Mouse (Mus musculus): ENCODE results near the gene Ctns. TPM values are rescaled to one million over a fixed set of nuclear protein-coding genes. Genes with fewer than 3 reads are reported as not detected.

Ctns gene
- polyA plus RNA-seq, 1 experiment from 2014 or later = 21.5 TPM

- Histone ChIP-seq H3K27me3 (ENCODE audit: insufficient read depth, low read length) (peaks cover 15% of the 10 kb centered on the region), H3K9me3 (ENCODE audit: low read length) (no peaks in the 10 kb centered on the region), H3K27ac (ENCODE audit: low read length) (no peak overlapping the region), H3K9ac (replicated peaks; ENCODE audit: low read length) (no peak overlapping the region), H3K36me3 (ENCODE audit: insufficient read depth, low read length) (no peaks in the 10 kb centered on the region), H3K4me3 (ENCODE audit: low read length) (no peak overlapping the region), H3K4me2 (replicated peaks; ENCODE audit: low read depth, low read length) (no peak overlapping the region), H3K4me1 (ENCODE audit: insufficient read depth, low read length) (no peaks in the 10 kb centered on the region)
- WGBS = 74% methylated on average over 6 of the region's 6 CpGs
- no peak for ATAC-seq (ENCODE audit: low FRiP score, low TSS enrichment)
Measured at GRCm38 (mm10) chr11:73155071-73155470, 43.8 kb downstream of the Ctns start.

DNA sequence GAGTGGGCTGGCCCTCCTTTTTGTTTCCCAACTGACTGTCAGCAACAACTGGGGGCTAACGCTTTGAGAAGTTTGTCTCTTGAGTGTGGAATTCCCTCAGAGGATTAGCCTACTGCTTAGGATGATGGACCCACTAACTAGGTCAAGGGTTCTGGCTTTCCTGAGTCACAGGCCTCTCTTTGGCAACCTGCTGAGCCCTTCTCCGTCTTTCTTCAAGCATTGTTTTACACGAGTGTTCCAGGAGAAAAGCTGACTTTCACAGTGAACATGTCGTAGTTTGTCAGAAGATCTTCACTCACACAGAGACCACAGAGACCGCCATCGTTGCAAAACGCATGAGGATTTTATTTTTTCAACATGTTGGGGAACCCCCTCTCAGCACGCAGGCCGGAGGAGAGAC is 50.6 kb downstream of the Ctns start:
- Histone ChIP-seq H3K4me1 (ENCODE audit: insufficient read depth, low read length) (no peaks in the 10 kb centered on the region), H3K27ac (ENCODE audit: low read length) (no peak overlapping the region), H3K9ac (replicated peaks; ENCODE audit: low read length) (no peak overlapping the region), H3K4me2 (replicated peaks; ENCODE audit: low read depth, low read length) (no peak overlapping the region), H3K4me3 (ENCODE audit: low read length) (no peak overlapping the region), H3K9me3 (ENCODE audit: low read length) (no peaks in the 10 kb centered on the region), H3K36me3 (ENCODE audit: insufficient read depth, low read length) (no peaks in the 10 kb centered on the region), H3K27me3 (ENCODE audit: insufficient read depth, low read length) (no peaks in the 10 kb centered on the region)
- no peak for ATAC-seq (ENCODE audit: low FRiP score, low TSS enrichment)
- 82% methylated on average over 9 of the region's 9 CpGs for WGBS

GRCm38 (mm10) chr11:73146975-73147365 is 51.9 kb downstream of the Ctns start:
- Histone ChIP-seq H3K4me2 (replicated peaks; ENCODE audit: low read depth, low read length) (no peak overlapping the region), H3K27me3 (ENCODE audit: insufficient read depth, low read length) (no peaks in the 10 kb centered on the region), H3K27ac (ENCODE audit: low read length) (no peak overlapping the region), H3K36me3 (ENCODE audit: insufficient read depth, low read length) (no peaks in the 10 kb centered on the region), H3K9me3 (ENCODE audit: low read length) (no peaks in the 10 kb centered on the region), H3K4me1 (ENCODE audit: insufficient read depth, low read length) (no peaks in the 10 kb centered on the region), H3K9ac (replicated peaks; ENCODE audit: low read length) (no peak overlapping the region), H3K4me3 (ENCODE audit: low read length) (no peak overlapping the region)
- WGBS = 50% methylated on average over 7 of the region's 7 CpGs
- ATAC-seq (ENCODE audit: low FRiP score, low TSS enrichment) = no peak

- WGBS = 48% methylated on average over 11 of the region's 11 CpGs
- ATAC-seq (ENCODE audit: low FRiP score, low TSS enrichment) = no peak
Measured at GRCm38 (mm10) chr11:73146026-73146974, 52.5 kb downstream of the Ctns start.

GRCm38 (mm10) chr11:73144261-73144681 is 54.6 kb downstream of the Ctns start:
- no peaks in the 10 kb centered on the region for H3K9me3 ChIP-seq (ENCODE audit: low read length)
- ATAC-seq (ENCODE audit: low FRiP score, low TSS enrichment) = no peak
- 69% methylated on average over 1 of the region's 1 CpGs for WGBS
- H3K36me3 ChIP-seq (ENCODE audit: insufficient read depth, low read length) = no peaks in the 10 kb centered on the region
- H3K27me3 ChIP-seq (ENCODE audit: insufficient read depth, low read length) = no peaks in the 10 kb centered on the region
- H3K4me1 ChIP-seq (ENCODE audit: insufficient read depth, low read length) = no peaks in the 10 kb centered on the region
- no peak overlapping the region for H3K4me2 ChIP-seq (replicated peaks; ENCODE audit: low read depth, low read length)
- H3K4me3 ChIP-seq (ENCODE audit: low read length) = no peak overlapping the region
- H3K9ac ChIP-seq (replicated peaks; ENCODE audit: low read length) = no peak overlapping the region
- H3K27ac ChIP-seq (ENCODE audit: low read length) = no peak overlapping the region

More at GRCm38 (mm10) chr11:73146026-73146974, 52.5 kb downstream of the Ctns start:
- Histone ChIP-seq H3K27ac (ENCODE audit: low read length) (no peak overlapping the region), H3K9me3 (ENCODE audit: low read length) (no peaks in the 10 kb centered on the region), H3K36me3 (ENCODE audit: insufficient read depth, low read length) (no peaks in the 10 kb centered on the region), H3K9ac (replicated peaks; ENCODE audit: low read length) (no peak overlapping the region), H3K27me3 (ENCODE audit: insufficient read depth, low read length) (no peaks in the 10 kb centered on the region), H3K4me1 (ENCODE audit: insufficient read depth, low read length) (no peaks in the 10 kb centered on the region), H3K4me3 (ENCODE audit: low read length) (no peak overlapping the region), H3K4me2 (replicated peaks; ENCODE audit: low read depth, low read length) (no peak overlapping the region)

DNA sequence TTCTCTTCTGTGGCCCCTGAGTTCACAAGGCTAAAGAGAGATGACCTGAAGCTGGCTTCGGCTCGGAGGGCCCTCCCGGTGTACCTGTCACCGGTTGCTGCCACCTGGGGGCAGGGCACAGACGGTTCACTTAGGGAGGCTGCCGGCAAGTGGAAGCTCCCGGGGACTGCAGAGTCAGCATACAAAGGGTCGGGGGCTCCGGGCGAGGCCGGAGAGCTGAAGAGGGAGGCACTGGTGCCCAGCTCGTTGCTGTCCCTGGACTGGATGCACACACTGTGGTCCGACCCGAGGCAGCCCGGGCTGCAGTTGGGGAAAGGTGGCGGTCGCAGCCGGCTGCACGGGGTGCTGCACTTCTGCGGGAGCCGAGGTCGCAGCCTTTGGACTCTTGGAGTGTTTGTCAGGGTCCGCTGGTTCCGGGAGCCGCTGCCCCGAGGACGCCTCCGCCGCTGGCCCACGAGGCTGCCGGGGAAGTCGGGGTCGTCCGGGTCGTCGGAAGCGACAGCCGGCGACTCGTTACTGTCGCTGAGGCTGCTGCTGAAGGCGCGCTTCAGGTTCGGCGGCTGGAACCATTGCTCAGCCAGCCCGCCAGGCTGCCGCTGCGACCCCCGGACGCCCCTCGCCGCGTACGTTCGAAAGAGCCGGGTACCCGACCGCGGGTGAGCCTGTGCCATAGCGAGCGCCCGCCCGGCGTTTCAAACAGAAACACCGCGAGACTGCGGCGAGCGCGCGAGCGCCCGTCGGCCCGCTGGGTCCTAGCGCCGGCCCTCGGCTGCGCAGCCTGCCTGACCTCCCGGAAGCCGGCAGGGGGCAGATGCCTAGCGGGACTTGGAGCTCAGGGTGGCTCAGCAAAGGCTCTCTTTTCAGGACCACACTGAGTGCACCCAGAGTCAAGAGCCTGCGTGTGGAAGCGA is 61.0 kb downstream of the Ctns start, which contains the start of gene Haspin:
Haspin (minus strand) TSS at position 704 of the 911 bp plus-strand sequence.
- peak within 1 kb of the TSS; percentile 67 for H3K4me2 ChIP-seq (replicated peaks; ENCODE audit: low read depth, low read length)
- peaks cover 18% of the 10 kb centered on the region for H3K36me3 ChIP-seq (ENCODE audit: insufficient read depth, low read length)
- no peak within 1 kb of the TSS; the same call in none of the 2 replicates for H3K27ac ChIP-seq (ENCODE audit: low read length)
- under 1% methylated on average over 81 of the region's 84 CpGs for WGBS
- peaks cover 32% of the 10 kb centered on the region for H3K4me1 ChIP-seq (ENCODE audit: insufficient read depth, low read length)
- H3K9me3 ChIP-seq (ENCODE audit: low read length) = no peaks in the 10 kb centered on the region
- peak; percentile 95 for ATAC-seq (ENCODE audit: low FRiP score, low TSS enrichment)
- H3K9ac ChIP-seq (replicated peaks; ENCODE audit: low read length) = peak within 1 kb of the TSS; percentile 70
- peak within 1 kb of the TSS; percentile 91 for H3K4me3 ChIP-seq (ENCODE audit: low read length)
- H3K27me3 ChIP-seq (ENCODE audit: insufficient read depth, low read length) = no peaks in the 10 kb centered on the region

GRCm38 (mm10) chr11:73137116-73137515 is 61.7 kb downstream of the Ctns start:
- no peak overlapping the region for H3K27ac ChIP-seq (ENCODE audit: low read length)
- peaks cover 32% of the 10 kb centered on the region for H3K4me1 ChIP-seq (ENCODE audit: insufficient read depth, low read length)
- no peaks in the 10 kb centered on the region for H3K27me3 ChIP-seq (ENCODE audit: insufficient read depth, low read length)
- peak overlapping the region; percentile 70 for H3K9ac ChIP-seq (replicated peaks; ENCODE audit: low read length)
- peak overlapping the region; percentile 91 for H3K4me3 ChIP-seq (ENCODE audit: low read length)
- ATAC-seq (ENCODE audit: low FRiP score, low TSS enrichment) = 0 out of 2 replicates have a peak, but pooled peaks have one; percentile 21
- H3K9me3 ChIP-seq (ENCODE audit: low read length) = no peaks in the 10 kb centered on the region
- H3K36me3 ChIP-seq (ENCODE audit: insufficient read depth, low read length) = peaks cover 24% of the 10 kb centered on the region
- 22% methylated on average over 11 of the region's 11 CpGs for WGBS
- H3K4me2 ChIP-seq (replicated peaks; ENCODE audit: low read depth, low read length) = peak overlapping the region; percentile 67

GRCm38 (mm10) chr11:73136587-73136986 is 62.3 kb downstream of the Ctns start:
- peak overlapping the region; percentile 70 for H3K9ac ChIP-seq (replicated peaks; ENCODE audit: low read length)
- H3K4me1 ChIP-seq (ENCODE audit: insufficient read depth, low read length) = peaks cover 32% of the 10 kb centered on the region
- no peak overlapping the region for H3K27ac ChIP-seq (ENCODE audit: low read length)
- H3K4me3 ChIP-seq (ENCODE audit: low read length) = peak overlapping the region; percentile 91
- peaks cover 24% of the 10 kb centered on the region for H3K36me3 ChIP-seq (ENCODE audit: insufficient read depth, low read length)
- H3K4me2 ChIP-seq (replicated peaks; ENCODE audit: low read depth, low read length) = peak overlapping the region; percentile 67
- H3K27me3 ChIP-seq (ENCODE audit: insufficient read depth, low read length) = no peaks in the 10 kb centered on the region
- ATAC-seq (ENCODE audit: low FRiP score, low TSS enrichment) = no peak
- no peaks in the 10 kb centered on the region for H3K9me3 ChIP-seq (ENCODE audit: low read length)
- 55% methylated on average over 6 of the region's 6 CpGs for WGBS

DNA sequence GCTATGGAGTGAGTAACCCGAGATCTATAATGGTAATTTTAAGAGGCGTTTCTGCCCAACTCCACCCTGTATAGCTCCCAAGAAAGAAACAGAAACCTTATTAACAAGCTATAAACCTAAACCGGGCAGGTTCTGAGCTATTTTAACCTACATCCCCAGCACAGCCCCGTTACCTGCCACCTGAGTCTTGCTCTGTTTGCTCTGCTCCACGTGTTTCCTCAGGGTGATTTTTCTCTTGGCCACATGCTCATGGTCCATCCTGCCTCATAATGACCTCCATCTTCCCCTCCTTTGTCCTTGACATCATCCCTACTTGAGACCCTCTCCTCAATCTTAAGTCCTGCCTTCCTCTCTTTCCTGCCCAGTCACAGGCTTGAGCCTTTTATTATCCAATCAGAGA is 64.6 kb downstream of the Ctns start:
- Histone ChIP-seq H3K27me3 (ENCODE audit: insufficient read depth, low read length) (no peaks in the 10 kb centered on the region), H3K9me3 (ENCODE audit: low read length) (no peaks in the 10 kb centered on the region), H3K36me3 (ENCODE audit: insufficient read depth, low read length) (peaks cover 34% of the 10 kb centered on the region), H3K9ac (replicated peaks; ENCODE audit: low read length) (0 out of 2 replicates have a peak overlapping the region, but pooled peaks have one; percentile 3), H3K4me2 (replicated peaks; ENCODE audit: low read depth, low read length) (peak overlapping the region; percentile 26), H3K27ac (ENCODE audit: low read length) (no peak overlapping the region), H3K4me3 (ENCODE audit: low read length) (no peak overlapping the region; the same call in 1 of the 2 replicates), H3K4me1 (ENCODE audit: insufficient read depth, low read length) (peaks cover 32% of the 10 kb centered on the region)
- 76% methylated on average over 5 of the region's 5 CpGs for WGBS
- no peak for ATAC-seq (ENCODE audit: low FRiP score, low TSS enrichment)

Data from kidney, embryonic 16.5 days (tissue).